Mouse (Mus musculus): ENCODE results near the gene Prkcz.

- no peak for TF ChIP-seq CTCF (conservative IDR thresholded peaks at IDR 0.05; ENCODE audit: low read length)
- no peak for TF ChIP-seq POU5F1 (IDR thresholded peaks at IDR 0.05; ENCODE audit: borderline replicate concordance, low read length)
These were observed 146.4 kb downstream of the Prkcz start for GRCm38 (mm10) chr4:155214793-155215192.

Measured in E14TG2a.4 (cell line).